Mouse (Mus musculus) cerebral cortex, adult 2 months (tissue): ENCODE results near the gene Rph3al.

ENCODE experiments used
- WGBS: fragments of 180-500 bp; shearing (Covaris S2); methylation state at CpG from one replicate; pipeline ENCODE4 v1.1.7; 2018; 5-methylcytosine and 5-hydroxymethylcytosine counted together

Rph3al gene

DNA sequence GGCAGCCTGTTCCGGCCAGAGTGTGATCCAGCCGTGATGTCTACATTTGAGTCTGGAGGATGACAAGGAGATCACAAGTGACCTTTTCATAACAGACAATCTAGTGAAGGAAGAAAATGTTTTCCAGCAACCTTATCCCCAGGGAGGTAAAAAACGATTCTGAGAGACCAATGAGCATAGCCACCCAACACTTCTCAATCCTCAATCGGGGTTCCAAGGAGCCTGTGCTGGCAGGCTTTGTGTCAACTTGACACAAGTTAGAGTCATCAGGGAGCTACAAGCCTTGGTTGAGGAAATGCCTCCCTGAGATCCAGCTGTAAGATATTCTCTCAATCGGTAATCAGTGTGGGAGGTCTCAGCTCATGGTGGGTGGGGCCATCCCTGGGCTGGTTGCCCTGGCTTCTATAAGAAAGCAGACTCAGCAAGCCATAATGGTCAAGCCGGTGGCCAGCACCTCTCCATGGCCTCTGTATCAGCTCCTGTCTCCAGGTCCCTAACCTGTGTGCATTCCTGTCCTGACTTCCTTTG, at the start of gene Rph3al:
Rph3al (minus strand) TSS at position 51 of the 528 bp plus-strand sequence.
- WGBS: 62% methylated on average over 6 of the region's 6 CpGs

DNA sequence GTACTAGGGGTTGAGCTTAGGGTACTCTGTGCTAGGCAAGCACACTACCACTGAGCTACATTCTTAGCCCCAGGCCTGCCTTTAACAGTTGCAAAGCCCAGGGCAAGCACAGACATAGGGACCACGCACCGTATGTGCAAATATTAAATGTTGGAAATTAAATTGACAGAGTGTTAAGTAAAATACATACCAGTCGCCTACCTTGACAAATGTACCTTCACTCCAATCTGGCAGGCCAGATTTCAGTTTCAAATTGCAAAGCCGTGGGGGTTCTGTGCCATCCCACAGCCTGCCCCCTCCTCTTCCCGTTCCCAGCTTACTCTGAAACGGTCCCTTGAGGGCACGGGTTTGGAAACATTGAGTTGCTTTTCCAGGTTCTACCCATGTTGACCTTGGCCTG, 47.7 kb upstream of the Rph3al start:
- WGBS: 81% methylated on average over 7 of the region's 7 CpGs

DNA sequence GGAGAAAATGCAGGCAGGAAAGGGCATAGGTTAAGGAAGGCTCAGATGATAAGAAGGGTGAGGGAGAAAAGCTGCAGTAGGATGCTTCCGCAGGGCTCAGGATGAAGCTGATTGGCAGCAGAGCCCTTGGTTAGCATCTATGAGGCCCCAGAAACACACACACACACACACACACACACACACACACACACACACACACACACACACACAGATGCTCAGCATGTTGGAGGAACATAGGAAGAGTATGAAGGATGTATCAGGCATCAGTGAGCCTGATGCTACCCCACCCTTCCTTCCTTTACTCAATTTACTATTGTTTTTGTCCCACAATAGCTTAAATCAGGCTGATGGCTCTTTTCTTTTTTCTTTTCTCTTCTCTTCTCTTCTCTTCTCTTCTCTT, 46.4 kb upstream of the Rph3al start:
- WGBS: 94% methylated on average over 1 of the region's 1 CpGs

DNA sequence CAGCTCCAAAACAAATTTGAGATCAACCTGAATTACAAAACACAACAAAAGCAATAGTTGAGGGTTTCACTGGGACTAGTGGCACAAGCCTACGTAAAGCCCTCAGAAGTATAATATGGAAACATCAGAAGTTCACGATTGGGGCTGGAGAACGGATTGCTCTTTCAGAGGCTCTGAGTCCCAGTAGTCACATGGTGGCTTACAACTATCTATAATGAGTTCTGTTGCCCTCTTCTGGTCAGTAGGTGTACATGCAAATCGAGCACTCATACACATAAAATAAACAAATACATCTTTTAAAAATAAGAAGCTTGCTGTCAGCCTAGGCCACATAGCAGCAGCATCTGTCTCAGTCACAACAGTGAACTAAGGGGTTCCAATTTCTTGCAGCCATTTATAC, 45.0 kb upstream of the Rph3al start:
- 78% methylated on average over 4 of the region's 4 CpGs for WGBS

DNA sequence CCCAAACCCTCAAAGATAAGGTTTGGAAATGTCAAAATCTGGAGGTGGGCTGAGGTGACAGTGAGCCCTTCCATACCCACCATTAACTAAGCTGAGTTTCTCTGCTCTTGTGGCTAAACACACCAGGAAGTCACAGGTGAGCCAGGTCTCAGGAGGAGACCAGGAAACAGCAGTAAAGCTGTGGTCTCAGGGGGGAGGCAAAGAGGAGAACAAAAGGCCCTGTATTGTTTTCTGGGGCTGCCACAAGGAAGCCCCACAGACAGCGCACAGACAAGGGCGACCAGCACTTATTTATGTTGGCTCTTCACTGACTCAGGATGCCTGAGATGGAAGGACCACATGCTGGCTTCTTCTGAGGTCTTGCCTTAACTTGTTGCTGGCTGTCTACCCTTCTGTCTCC, 42.2 kb upstream of the Rph3al start:
- 64% methylated on average over 2 of the region's 2 CpGs for WGBS

DNA sequence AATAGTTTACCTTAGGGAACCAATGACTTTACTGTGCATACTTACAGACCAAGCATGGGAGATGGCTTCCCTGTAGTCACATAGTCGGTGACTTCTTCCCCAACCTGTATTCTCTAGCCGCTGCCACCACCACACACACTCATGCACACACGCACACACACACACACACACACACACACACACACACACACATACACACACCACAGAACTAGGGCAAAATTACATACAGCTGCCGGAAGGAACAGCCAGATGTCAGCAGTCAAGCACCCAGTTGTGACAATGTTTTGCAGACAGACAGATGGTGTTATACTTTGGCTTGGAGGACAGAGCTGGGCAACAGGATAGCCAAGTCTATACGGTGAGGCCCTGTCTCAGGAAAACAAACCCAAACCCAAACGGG, 39.8 kb upstream of the Rph3al start:
- WGBS: 87% methylated on average over 6 of the region's 6 CpGs

DNA sequence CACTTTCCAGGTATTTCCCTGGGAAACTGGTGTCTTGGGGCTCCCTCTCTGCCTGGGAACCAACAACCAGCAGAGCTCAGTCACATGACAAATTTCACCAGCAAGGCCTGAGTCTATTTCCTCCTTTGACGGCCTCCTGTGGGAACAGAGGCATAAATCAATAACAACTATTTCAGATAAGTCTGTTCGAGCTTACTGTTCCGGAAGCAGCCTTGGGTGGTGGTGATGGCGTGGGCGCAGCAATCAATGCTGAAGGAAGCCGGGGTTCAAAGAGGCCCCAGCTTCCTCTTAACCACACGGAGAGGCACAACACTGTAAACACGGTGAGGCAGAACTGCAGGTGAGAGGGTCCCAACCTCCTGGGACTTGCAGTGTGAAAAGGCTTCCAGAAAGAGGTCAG, 38.5 kb upstream of the Rph3al start:
- WGBS: 65% methylated on average over 8 of the region's 8 CpGs

DNA sequence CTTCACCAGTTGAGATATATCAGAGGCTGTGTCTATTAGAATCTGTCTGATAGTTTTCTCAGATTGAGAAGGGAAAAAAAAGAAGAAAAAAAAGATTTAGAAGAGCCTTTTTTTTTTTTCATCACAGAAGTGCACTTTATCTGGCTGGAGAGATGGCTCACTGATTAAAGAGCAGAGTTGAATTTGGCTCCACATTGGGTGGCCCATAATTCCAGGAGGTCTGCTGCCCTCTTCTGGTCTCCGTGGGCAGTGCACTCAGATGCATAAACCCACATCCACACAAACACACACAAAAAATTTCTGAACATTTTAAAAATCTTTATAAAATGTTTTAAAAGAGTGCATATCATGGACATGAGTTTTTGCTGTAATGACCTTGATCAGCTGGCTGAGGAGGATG, 35.8 kb upstream of the Rph3al start:
- WGBS: 89% methylated on average over 1 of the region's 1 CpGs

DNA sequence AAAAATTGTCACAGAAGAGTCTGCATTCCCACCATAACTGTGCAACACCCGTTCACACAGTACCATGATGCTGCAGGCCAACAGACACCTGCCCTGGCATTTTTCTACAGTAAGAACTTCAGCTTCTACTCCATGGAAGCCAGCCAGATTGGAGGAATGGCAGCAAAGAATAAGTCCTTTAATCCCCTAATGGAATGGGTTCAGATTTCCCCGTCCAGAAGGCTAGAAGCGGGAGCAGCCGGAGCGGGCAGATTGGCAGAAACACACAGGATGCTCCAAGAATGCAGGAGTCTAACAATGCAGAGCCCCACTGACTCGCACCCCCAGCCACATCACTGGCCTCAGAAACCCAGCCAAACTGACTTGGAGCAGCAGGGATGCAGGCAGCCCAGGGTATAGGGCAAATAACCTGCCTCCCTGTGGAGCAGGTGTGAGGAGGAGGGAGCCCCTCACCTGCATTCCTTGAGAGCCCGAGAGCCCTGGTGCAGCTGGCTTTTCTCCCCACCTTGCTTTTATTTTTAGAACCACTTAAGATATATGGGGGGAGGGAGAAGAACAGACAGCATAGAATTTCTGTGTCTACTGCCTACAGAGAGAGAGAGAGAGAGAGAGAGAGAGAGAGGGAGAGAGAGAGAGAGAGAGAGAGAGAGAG, 34.8 kb upstream of the Rph3al start:
- 52% methylated on average over 7 of the region's 7 CpGs for WGBS

DNA sequence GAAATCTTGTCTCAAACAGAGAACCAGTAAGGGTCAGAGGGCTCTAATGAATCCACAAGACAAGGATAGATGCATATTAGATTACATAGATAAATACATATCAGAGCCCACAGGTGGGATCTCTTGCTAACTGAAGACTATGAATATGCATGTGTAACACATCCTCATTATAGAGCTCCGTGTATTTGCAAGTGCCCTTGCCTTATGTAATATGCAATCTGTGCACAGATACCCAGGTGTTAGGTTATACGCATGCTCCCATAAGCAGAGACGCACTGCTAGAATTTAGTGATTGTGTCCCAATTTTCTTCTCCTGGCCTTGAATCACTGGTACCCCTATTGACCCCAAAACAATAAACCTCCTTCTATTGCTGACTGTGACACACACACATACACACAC, 34.0 kb upstream of the Rph3al start:
- WGBS: 72% methylated on average over 3 of the region's 3 CpGs

DNA sequence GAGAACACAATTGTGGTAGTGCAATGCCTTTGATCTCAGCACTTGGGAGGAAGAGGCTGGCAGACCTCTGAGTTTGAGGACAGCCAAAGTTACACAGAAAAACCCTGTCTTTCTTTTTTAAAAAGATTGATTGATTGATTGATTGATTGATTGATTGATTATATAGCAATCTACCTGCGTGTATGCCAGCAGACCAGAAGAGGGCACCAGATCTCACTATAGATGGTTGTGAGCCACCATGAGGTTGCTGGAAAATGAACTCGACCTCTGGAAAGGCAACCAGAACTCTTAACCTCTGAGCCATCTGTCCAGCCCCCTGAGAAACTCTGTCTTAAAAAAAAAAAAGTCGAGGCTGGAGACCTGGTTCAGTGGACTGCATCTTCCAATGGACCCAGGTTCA, 32.4 kb upstream of the Rph3al start:
- 27% methylated on average over 3 of the region's 3 CpGs for WGBS

DNA sequence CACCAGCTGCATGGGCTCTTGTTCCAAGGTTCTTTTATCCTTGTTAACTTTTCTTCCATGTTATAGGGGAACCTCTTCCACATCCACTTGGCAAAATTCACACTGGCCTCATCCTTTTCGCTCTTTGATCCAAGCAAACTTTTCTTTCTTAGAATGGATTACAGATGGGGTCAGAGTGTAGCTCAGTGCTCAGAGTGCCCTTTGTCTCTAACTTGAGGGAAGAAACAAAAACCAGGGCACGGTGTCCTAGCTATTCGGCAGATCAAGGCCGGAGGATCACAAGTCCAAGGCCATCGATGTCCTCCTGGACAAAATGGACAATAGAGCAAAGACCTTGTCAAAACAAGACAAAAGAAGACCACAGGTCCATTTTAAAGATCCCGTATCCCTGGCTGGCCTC, 30.5 kb upstream of the Rph3al start:
- 97% methylated on average over 6 of the region's 6 CpGs for WGBS

DNA sequence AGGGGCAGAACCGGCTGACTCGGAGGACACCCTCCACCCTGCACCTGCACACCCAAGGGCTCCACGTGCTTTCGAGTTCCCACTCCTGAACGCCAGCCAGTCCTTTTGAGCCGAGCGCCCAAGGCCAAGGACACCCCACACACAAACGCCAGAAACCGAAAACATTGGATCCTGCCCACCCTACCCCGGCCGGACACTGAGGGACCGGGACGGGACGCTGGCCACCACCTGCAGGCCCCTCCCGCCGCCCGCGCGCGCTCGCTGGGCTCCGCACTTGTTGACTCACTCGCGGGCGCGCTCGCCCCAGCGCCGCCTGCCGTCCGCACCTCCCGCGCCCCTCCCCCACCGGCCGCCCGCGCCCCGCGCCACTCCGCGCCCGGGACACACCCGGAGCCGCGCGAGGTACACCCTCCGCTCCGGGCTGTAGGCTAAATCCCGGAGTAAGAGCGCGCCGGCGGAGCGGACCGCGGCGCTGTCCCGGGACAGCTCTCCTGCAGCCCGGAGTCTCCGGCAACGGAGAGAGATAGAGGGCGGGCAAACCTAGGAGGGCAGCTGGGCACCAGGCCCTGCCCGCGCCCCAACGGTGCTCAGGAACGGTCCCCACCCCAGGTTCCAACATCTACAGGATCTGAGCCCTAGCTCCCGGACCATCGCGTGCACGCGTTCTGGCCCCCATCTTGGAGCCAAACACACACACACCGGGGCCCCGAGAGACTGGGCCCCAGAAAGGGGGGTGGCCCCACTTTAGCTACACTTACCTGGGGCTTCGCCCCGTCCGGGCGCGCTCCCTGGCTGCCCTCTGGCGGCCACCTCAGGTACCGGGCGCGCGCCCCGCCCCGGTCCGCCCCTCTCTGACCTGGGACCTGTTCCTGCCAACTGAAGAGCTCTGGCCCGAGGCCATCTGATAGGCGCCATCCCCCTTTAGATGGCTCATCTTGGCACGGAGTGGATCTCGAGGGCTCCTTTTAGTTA, 28.5 kb upstream of the Rph3al start:
- WGBS: under 1% methylated on average over 87 of the region's 90 CpGs

DNA sequence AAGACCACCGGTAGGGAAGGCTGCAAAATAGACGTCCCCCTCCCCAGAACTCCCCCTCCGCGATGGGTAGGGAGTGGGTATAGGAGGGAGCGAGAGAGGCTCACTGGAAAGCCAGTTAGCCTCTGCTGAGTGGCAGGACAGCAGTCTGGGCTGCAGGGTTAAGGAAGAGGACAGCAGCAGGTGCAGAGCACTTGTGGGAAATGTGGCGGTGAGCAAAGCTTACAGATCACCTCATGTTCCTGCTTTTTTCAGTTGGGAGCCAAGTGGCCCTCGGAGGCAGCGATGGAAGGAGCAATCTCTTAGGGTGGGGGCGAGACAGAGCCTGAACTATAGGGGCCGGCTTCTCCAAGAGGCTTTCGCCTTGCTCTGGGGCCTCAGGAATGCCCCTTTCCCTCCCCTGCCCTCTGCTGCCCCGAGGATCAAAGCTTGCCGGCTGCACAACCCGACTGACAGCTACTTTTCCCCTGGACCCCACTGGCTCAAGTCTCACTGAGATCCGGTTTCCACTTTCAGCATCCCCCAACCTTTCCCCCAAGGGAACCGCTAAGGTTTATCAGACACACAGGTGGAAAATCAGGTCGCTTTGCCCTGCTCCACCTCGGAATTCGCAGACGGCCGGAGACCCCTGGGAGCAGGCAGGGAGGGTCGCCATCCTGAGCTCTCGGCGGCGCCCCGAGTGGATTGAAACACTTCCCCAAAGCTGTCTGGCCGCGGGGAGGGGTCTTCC, 27.6 kb upstream of the Rph3al start:
- 30% methylated on average over 28 of the region's 28 CpGs for WGBS

DNA sequence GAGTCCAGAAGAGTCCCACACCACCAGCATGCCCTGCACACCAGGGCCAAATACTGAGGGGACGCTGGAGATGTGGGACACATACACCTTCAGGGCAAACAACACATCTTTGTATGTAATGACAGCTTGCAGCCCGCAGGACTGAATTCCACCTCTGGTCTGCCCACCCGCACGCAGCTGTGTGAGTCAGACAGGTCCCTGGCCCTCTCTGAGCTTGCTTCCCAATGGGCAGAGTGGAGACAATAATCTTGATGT, 26.2 kb upstream of the Rph3al start:
- WGBS: 73% methylated on average over 4 of the region's 4 CpGs

DNA sequence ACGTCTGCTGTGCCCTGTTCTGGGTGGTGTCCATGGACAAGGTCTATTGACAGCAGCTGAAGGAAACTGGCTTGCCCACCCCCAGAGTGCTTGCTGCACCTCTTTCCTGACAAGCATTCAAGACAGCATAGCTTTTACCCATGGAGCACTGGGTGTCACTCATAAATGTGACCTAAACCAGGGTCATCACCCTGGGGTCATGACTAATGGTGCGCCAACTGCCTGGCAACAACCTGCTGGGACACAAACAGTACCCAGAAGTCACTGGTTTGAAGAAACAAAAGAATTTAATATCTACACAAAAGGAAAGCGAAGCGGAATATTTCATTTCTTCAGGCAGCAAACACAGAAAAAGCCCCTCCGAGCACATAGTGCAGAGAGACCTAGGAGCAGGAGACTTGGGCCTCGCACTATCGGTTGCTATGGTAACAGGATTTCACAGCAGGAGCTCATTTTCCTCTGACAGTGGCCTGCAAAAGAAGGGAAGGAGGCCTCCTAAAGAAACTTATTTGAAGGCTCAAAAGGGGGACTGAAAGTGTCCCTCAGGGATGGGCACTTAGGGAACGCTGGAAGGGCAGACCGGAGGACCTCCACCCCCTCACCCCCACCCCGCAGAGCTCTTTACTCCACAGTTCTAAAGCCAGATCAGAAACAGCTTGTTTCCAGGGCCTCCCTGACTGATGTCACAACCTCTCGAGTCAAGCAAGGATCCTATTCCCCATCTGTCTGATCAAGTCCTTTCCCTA, 25.7 kb upstream of the Rph3al start:
- 53% methylated on average over 11 of the region's 11 CpGs for WGBS

DNA sequence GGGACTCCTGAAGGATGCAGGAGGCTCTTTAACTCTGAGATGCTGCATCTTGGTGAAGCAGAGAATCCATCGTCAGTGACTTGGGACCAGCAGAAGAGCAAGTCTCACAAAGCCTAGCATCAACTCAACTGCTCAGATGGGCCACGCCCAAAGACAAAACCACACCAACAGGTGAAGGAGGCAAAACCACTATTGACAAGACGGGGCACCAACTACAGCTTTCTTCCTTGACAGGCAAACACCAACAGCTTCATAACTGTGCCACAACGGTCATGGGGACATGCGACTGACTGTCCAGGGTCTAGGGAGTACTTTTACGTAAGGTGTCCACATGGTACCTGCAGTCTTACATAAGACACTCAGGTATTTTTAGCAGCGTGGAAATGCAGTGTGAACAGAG, 23.6 kb upstream of the Rph3al start:
- WGBS: 86% methylated on average over 7 of the region's 7 CpGs

DNA sequence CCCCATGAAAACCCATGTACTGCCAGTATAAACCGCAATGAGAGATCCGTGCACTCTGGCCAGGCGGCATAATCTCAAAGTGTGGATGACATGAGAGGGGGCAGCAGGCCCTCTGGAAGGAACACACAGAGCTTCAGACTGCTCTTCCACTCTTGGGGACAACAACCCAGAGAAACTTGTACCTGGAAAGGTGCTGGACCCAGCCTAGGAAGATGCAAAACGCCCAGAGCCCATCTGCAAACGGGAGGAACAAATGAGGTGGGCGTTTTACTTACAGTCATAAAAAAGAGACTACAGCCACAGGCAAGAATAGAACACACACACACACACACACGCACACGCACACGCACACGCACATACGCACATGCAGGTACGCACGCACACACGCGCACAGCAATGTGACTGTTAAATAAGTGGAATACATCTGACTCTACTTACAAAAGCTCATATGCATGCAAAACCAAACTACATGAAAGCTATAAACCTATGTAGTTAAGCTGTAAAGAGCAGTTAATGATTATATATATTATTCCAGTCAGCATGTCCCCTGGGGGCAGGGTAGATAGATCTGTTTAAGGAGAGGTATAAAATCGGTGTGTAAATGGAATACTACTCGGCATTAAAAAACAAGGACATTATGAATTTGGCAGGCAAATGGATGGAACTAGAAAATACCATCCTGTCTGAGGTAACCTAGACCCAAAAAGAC, 19.0 kb upstream of the Rph3al start:
- WGBS: 85% methylated on average over 17 of the region's 17 CpGs

DNA sequence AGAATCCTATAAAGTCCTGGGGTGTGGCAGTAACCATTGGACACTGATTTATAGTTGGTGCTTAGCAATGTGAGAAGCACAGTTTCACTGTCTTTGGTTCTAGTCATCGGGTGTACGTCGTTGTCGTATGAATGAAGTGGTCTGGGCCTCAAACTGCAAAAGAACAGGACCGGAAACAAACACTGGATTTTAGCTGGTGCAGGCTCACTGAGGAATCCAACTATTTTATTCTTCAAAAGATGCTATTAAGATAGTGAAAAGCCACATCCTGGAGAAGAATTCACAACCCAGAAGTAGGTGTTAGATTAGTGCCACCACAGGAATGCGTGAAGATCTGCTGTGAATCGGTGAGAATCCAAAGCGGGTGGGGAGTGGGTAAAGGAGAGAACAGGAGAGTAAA, 18.4 kb upstream of the Rph3al start:
- 81% methylated on average over 8 of the region's 8 CpGs for WGBS

DNA sequence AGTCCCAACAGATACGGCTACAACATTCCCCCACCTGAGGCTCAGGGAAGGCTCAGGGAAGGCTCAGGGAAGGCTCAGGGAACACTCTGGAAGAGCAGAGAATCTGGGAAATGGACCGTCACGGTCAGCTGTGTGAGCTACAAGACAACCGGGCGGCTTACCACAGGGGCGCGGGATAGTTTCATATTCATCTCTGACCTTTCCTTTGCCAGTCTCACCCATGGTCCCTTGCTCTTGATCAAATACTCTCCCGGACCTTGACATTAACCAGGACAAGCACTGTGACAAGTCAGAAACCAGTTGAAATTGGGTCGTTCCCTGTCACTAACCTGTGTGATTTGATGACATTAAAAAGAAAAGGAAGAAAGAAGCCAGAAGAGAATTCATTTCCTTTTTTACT, 16.7 kb upstream of the Rph3al start:
- WGBS: 95% methylated on average over 9 of the region's 9 CpGs

DNA sequence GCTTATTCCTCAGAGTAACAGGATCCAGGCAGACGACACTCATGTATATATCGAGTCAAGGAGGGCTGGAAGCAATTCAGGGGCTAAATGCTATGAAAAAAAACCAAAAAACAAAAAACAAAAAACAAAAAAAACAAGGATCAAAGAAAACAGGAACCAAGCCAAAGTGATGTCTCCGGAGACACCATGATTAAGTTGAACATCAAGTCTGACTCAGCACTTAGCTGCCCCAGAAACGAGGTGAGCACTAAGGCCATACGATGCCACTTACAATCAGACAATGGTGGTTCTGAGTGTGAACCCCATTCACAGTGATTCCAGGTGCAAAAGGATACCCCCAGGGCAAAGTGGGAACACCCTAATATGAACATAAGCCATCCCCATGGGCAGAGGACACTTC, 13.7 kb upstream of the Rph3al start:
- 77% methylated on average over 5 of the region's 5 CpGs for WGBS
